9 mouse cellular contexts compared by ENCODE assay signal in the genomic region with DNA sequence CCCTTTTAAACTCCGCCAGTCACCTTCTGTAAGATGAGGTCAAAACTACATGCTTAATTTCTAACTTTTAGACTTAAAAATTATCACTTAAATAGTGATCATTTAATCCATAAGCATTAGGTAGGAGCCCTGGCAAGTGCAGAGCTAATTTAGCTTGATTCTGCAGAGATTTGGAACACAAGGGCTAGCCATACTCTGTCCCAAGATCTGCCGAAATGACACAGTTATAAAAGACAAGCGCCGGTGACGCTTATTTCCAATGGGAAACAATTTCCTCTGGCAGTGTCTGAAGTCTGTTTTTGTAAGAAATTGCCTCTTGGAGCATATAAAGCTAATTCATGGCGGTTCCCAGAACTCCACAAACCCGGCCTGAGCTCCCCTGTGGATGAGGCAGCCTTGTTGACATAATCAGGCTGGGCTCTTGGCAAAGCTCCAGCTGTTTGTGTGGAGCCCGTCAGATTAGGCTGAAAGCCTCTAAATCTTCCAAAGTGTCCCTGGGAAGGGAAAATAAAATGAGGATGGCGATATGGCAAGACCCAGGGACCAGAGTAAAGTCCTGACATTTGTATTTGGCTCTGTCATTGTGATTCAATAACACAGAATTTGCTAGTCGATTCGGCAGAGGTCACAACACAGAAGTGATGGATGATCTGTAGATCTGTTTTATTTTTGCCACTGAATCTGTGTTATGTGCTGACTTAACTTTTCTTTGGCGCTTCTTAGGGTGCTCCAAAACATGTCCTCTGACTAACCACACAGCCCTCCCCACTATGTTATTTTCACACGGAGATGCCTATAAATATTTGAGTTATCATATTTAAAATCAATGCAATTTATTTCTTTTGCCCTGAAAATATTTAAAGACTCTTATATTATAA.
DNase-seq lines count a peak whose midpoint lies in the region; ATAC-seq lines count a peak whose summit lies in the region.
"Had no signal": no experiment of that assay in that cellular context is flagged by ENCODE, and none has a peak within 500 bp of the region (broad histone marks: within the 10 kb centered on the region; RNA-seq: fewer than 3 reads in every experiment).

No protein-coding gene starts in this region.

- H3K27me3 ChIP-seq in hindbrain, embryonic 15.5 days, result no peaks in the 10 kb centered on the region
- H3K27me3 ChIP-seq in midbrain, embryonic 10.5 days (ENCODE audit: low read depth, poor library complexity, severe bottlenecking), result no peaks in the 10 kb centered on the region
- H3K27me3 ChIP-seq: heart, embryonic 15.5 days had no signal

- H3K4me2 ChIP-seq in hindbrain, embryonic 15.5 days, result peak overlapping the region; percentile 40
- H3K4me2 ChIP-seq: heart, embryonic 15.5 days had no signal

- DNase-seq in adipocyte (ENCODE audit: low spot score), result peak; percentile 77
- DNase-seq in cerebellum, postnatal 10 days, result peak; percentile 97 to 98
- DNase-seq in gastrocnemius, adult 18-20 months (ENCODE audit: low spot score), result peak; percentile 18
- DNase-seq in layer of hippocampus, postnatal 25 days (ENCODE audit: extremely low spot score in 1 of 2, low spot score in 1 of 2), result peak; percentile 39 to 60
- peak; percentile 31 for DNase-seq in midbrain, embryonic 10.5 days (ENCODE audit: low spot score)
- DNase-seq in right cerebral cortex, postnatal 4 days, result peak; percentile 64
- no peak for DNase-seq in c-Kit-positive CD71-positive TER-119-positive erythroid progenitor cells, embryonic 14.5 days (ENCODE audit: low spot score)

- WGBS in hindbrain, embryonic 15.5 days, result 22% methylated on average over 13 of the region's 13 CpGs
- WGBS in midbrain, embryonic 10.5 days, result 46% methylated on average over 13 of the region's 13 CpGs

- peak overlapping the region; percentile 60 for H3K27ac ChIP-seq in hindbrain, embryonic 15.5 days (replicated peaks)
- no peak overlapping the region for H3K27ac ChIP-seq in midbrain, embryonic 10.5 days (replicated peaks)
- H3K27ac ChIP-seq: heart, embryonic 15.5 days had no signal

- H3K36me3 ChIP-seq in hindbrain, embryonic 15.5 days, result no peaks in the 10 kb centered on the region
- no peaks in the 10 kb centered on the region for H3K36me3 ChIP-seq in midbrain, embryonic 10.5 days
- H3K36me3 ChIP-seq: heart, embryonic 15.5 days had no signal

- no peak overlapping the region for H3K4me3 ChIP-seq in hindbrain, embryonic 15.5 days
- H3K4me3 ChIP-seq in midbrain, embryonic 10.5 days, result no peak overlapping the region
- H3K4me3 ChIP-seq: heart, embryonic 15.5 days had no signal

- H3K4me1 ChIP-seq in hindbrain, embryonic 15.5 days (replicated peaks), result peaks cover 10% of the 10 kb centered on the region
- peaks cover 9% of the 10 kb centered on the region for H3K4me1 ChIP-seq in midbrain, embryonic 10.5 days
- H3K4me1 ChIP-seq: heart, embryonic 15.5 days had no signal

- no peak overlapping the region for H3K9ac ChIP-seq in hindbrain, embryonic 15.5 days
- H3K9ac ChIP-seq: heart, embryonic 15.5 days had no signal

- no peaks in the 10 kb centered on the region for H3K9me3 ChIP-seq in hindbrain, embryonic 15.5 days
- H3K9me3 ChIP-seq in midbrain, embryonic 10.5 days (replicated peaks), result no peaks in the 10 kb centered on the region
- H3K9me3 ChIP-seq: heart, embryonic 15.5 days had no signal

- peak; percentile 78 for ATAC-seq in hindbrain, embryonic 15.5 days (ENCODE audit: low FRiP score, low read depth)
